Mouse (Mus musculus) CH12.LX (cell line): Measurements from ENCODE around the gene Wdr63. TPM values are rescaled to one million over a fixed set of nuclear protein-coding genes. Genes with fewer than 3 reads are reported as not detected.

Source experiments
- DNase-seq: peaks from one replicate; pipeline ENCODE4 v3.0.0-alpha.2; 2013; ENCODE audit errors: extremely low read depth
- H3K27ac ChIP-seq: 2 replicates; pipeline ENCODE4 v1.5.1; 2012; ENCODE audit warnings: low read depth, mild to moderate bottlenecking, control low read depth, moderate library complexity; ENCODE audit not compliant: insufficient read depth
- H3K27me3 ChIP-seq: replicated peaks from 2 replicates; pipeline ENCODE3; 2012; ENCODE audit warnings: inconsistent platforms
- H3K36me3 ChIP-seq, 2 experiments: replicated peaks in 1 of 2; 2 replicates each; pipeline versions ENCODE3 to v1.6.1; 2012; ENCODE audit warnings: inconsistent platforms in 1 of 2, low read length in 1 of 2, mild to moderate bottlenecking in 1 of 2, mixed read lengths in 1 of 2, moderate library complexity in 1 of 2; ENCODE audit not compliant: control insufficient read depth in 1 of 2, insufficient read depth in 1 of 2
- H3K4me1 ChIP-seq, 2 experiments: 2 replicates each; pipeline ENCODE4 v1.6.1; 2012; ENCODE audit warnings: inconsistent platforms in 1 of 2, moderate library complexity in 1 of 2; ENCODE audit not compliant: insufficient read depth in 2 of 2, control insufficient read depth in 1 of 2
- H3K4me2 ChIP-seq: 2 replicates; pipeline ENCODE4 v1.6.1; 2012; ENCODE audit warnings: low read depth, mild to moderate bottlenecking, control low read depth; ENCODE audit not compliant: poor library complexity, insufficient read depth, severe bottlenecking
- H3K4me3 ChIP-seq, 3 experiments: fragments of 150-350 bp in 1 of 3; sonication (generic) in 1 of 3; replicated peaks in 1 of 3; 2 replicates each; pipeline versions ENCODE3 to v1.5.1; 2011 to 2012; ENCODE audit warnings: low read depth in 2 of 3, low read length in 2 of 3, mild to moderate bottlenecking in 2 of 3, moderate library complexity in 2 of 3, control low read depth in 1 of 3, improper control_type of control experiment in 1 of 3, inconsistent platforms in 1 of 3, mixed read lengths in 1 of 3; ENCODE audit not compliant: poor library complexity in 1 of 3
- H3K79me2 ChIP-seq: replicated peaks from 2 replicates; pipeline ENCODE4 v1.6.1; 2012; ENCODE audit warnings: mild to moderate bottlenecking, moderate library complexity; ENCODE audit not compliant: control insufficient read depth, poor library complexity, insufficient read depth, severe bottlenecking; ENCODE audit errors: extremely low read depth
- H3K9ac ChIP-seq: 2 replicates; pipeline ENCODE4 v1.6.1; 2012; ENCODE audit warnings: low read depth, mild to moderate bottlenecking, control low read depth, moderate library complexity; ENCODE audit not compliant: insufficient read depth
- H3K9me3 ChIP-seq: replicated peaks from 2 replicates; pipeline ENCODE3; 2012; ENCODE audit warnings: low read length, inconsistent platforms, mixed read lengths
- BHLHE40 ChIP-seq: IDR thresholded peaks from 2 replicates; pipeline ENCODE4 v1.6.1; 2011; ENCODE audit warnings: mild to moderate bottlenecking, low read depth, low read length, improper control_type of control experiment
- CHD1 ChIP-seq: IDR thresholded peaks from 2 replicates; pipeline ENCODE4 v1.6.1; 2012; ENCODE audit warnings: low read depth, low read length, improper control_type of control experiment, inconsistent platforms
- E2F4 ChIP-seq: IDR thresholded peaks from 2 replicates; pipeline ENCODE4 v1.6.1; 2011; ENCODE audit warnings: low read depth, low read length, improper control_type of control experiment; ENCODE audit not compliant: insufficient replicate concordance
- ELF1 ChIP-seq: IDR thresholded peaks from 2 replicates; pipeline ENCODE4 v1.6.1; 2014; ENCODE audit warnings: low read depth, mild to moderate bottlenecking, inconsistent platforms, low read length, improper control_type of control experiment
- EP300 ChIP-seq: IDR thresholded peaks from 2 replicates; pipeline ENCODE4 v1.6.1; 2011; ENCODE audit warnings: low read length, improper control_type of control experiment
- ETS1 ChIP-seq: conservative IDR thresholded peaks from 2 replicates; pipeline ENCODE4 v1.6.1; 2012; ENCODE audit warnings: low read depth, mild to moderate bottlenecking, inconsistent platforms, low read length, improper control_type of control experiment, moderate library complexity
- IRF4 ChIP-seq: IDR thresholded peaks from 2 replicates; pipeline ENCODE4 v1.6.1; 2014; ENCODE audit warnings: low read depth, mild to moderate bottlenecking, inconsistent platforms, low read length, improper control_type of control experiment
- JUN ChIP-seq: IDR thresholded peaks from 2 replicates; pipeline ENCODE4 v1.6.1; 2011; ENCODE audit warnings: low read depth, mild to moderate bottlenecking, low read length, improper control_type of control experiment, moderate library complexity; ENCODE audit not compliant: insufficient read depth
- JUND ChIP-seq: conservative IDR thresholded peaks from 2 replicates; pipeline ENCODE4 v1.6.1; 2011; ENCODE audit warnings: low read depth, low read length, improper control_type of control experiment
- MAFK ChIP-seq: IDR thresholded peaks from 2 replicates; pipeline ENCODE4 v1.6.1; 2011; ENCODE audit warnings: low read length, improper control_type of control experiment; ENCODE audit not compliant: insufficient replicate concordance
- MAX ChIP-seq: IDR thresholded peaks from 2 replicates; pipeline ENCODE4 v1.6.1; 2011; ENCODE audit warnings: low read length, improper control_type of control experiment
- MAZ ChIP-seq: IDR thresholded peaks from 2 replicates; pipeline ENCODE4 v1.6.1; 2012; ENCODE audit warnings: low read depth, mild to moderate bottlenecking, inconsistent platforms, low read length, improper control_type of control experiment, moderate library complexity
- MEF2A ChIP-seq: IDR thresholded peaks from 2 replicates; pipeline ENCODE4 v1.6.1; 2014; ENCODE audit warnings: low read depth, mild to moderate bottlenecking, inconsistent platforms, low read length, improper control_type of control experiment, borderline replicate concordance
- MXI1 ChIP-seq: IDR thresholded peaks from 2 replicates; pipeline ENCODE4 v1.6.1; 2011; ENCODE audit warnings: mild to moderate bottlenecking, low read depth, low read length, improper control_type of control experiment
- MYC ChIP-seq: IDR thresholded peaks from 2 replicates; pipeline ENCODE4 v1.6.1; 2011; ENCODE audit warnings: low read depth, mild to moderate bottlenecking, improper control_type of control experiment, low read length
- NELFE ChIP-seq: IDR thresholded peaks from 2 replicates; pipeline ENCODE4 v1.6.1; 2011; ENCODE audit warnings: low read depth, low read length, improper control_type of control experiment
- PAX5 ChIP-seq: IDR thresholded peaks from 2 replicates; pipeline ENCODE4 v1.6.1; 2012; ENCODE audit warnings: low read length, inconsistent platforms, mixed read lengths
- POLR2A ChIP-seq: IDR thresholded peaks from 2 replicates; pipeline ENCODE4 v1.6.1; 2011; ENCODE audit warnings: low read depth, mild to moderate bottlenecking, improper control_type of control experiment, low read length
- POLR2AphosphoS2 ChIP-seq: IDR thresholded peaks from 2 replicates; pipeline ENCODE4 v1.6.1; 2011; ENCODE audit warnings: low read depth, low read length, improper control_type of control experiment
- RAD21 ChIP-seq: IDR thresholded peaks from 2 replicates; pipeline ENCODE4 v1.6.1; 2011; ENCODE audit warnings: low read depth, mild to moderate bottlenecking, low read length, improper control_type of control experiment, moderate library complexity
- RCOR1 ChIP-seq: conservative IDR thresholded peaks from 2 replicates; pipeline ENCODE4 v1.6.1; 2012; ENCODE audit warnings: low read depth, mild to moderate bottlenecking, inconsistent platforms, low read length, improper control_type of control experiment
- SMC3 ChIP-seq: IDR thresholded peaks from 2 replicates; pipeline ENCODE4 v1.6.1; 2011; ENCODE audit warnings: low read depth, low read length, improper control_type of control experiment
- TCF12 ChIP-seq: IDR thresholded peaks from 2 replicates; pipeline ENCODE4 v1.6.1; 2014; ENCODE audit warnings: low read depth, mild to moderate bottlenecking, inconsistent platforms, low read length, improper control_type of control experiment
- UBTF ChIP-seq: IDR thresholded peaks from 2 replicates; pipeline ENCODE4 v1.6.1; 2012; ENCODE audit warnings: low read depth, mild to moderate bottlenecking, inconsistent platforms, low read length, improper control_type of control experiment, moderate library complexity
- USF2 ChIP-seq: conservative IDR thresholded peaks from 2 replicates; pipeline ENCODE4 v1.6.1; 2011; ENCODE audit warnings: low read depth, low read length, improper control_type of control experiment
- ZMIZ1 ChIP-seq: IDR thresholded peaks from 2 replicates; pipeline ENCODE4 v1.6.1; 2012; ENCODE audit warnings: low read depth, mild to moderate bottlenecking, inconsistent platforms, low read length, improper control_type of control experiment
- dilution Hi-C: fragments of 300-500 bp; cut with MboI; formaldehyde crosslinking; loops from 2 replicates; pipeline ENCODE4 v1.14.3; 2020; ENCODE audit warnings: low sequenced_read_pairs; ENCODE audit not compliant: extremely low pct_unique_long_range_greater_than_20kb, extremely low pct_ligation_motif_present
- in situ Hi-C: fragments of 300-500 bp; cut with MboI; formaldehyde crosslinking; loops from 3 replicates; pipeline ENCODE4 v1.14.3; 2019; ENCODE audit warnings: low sequenced_read_pairs, low pct_ligation_motif_present, low pct_unique_long_range_greater_than_20kb, mixed read lengths
- polyA plus RNA-seq: library from polyadenylated mRNA; unstranded; fragments of >175 nt; gene quantifications from 2 replicates; pipeline ENCODE4 v1.2.1, GENCODE M21; 2012; ENCODE audit warnings: low read depth; ENCODE audit not compliant: insufficient read length
- total RNA-seq, 2 experiments: library from RNA; depleted of rRNA; stranded (reverse); fragments of 300-350 nt in 1 of 2; fragments of >200 nt in 1 of 2; gene quantifications; 2 replicates each; pipeline ENCODE4 v1.2.3; 2012 to 2014

Wdr63 gene
- total and polyA plus RNA-seq, 3 experiments: not detected

DNA sequence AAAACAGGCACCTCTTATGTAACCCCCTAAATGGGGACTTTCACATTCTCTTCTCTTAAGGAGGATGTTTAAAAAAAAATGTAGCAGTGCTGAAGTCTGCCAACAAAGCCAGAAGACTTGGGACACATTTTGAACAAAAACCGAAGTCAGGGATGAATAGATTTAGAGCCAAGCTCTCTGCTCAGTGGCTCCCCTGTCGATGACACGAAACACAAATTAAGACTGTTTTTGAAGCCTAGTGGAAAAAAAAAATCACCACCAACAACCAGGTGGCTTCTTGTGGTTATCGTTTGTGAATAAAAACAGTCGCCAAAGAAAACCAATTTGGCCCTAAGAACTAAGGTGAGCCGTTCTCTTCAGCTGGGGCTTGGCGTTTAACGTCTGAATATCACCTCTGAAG lies 44.4 kb upstream of the Wdr63 start (continued):
- peak; percentile 36 for TF ChIP-seq RAD21
- peak; percentile 97 for TF ChIP-seq EP300
- peak; percentile 4; the same call in 1 of the 2 replicates for TF ChIP-seq NELFE

DNA sequence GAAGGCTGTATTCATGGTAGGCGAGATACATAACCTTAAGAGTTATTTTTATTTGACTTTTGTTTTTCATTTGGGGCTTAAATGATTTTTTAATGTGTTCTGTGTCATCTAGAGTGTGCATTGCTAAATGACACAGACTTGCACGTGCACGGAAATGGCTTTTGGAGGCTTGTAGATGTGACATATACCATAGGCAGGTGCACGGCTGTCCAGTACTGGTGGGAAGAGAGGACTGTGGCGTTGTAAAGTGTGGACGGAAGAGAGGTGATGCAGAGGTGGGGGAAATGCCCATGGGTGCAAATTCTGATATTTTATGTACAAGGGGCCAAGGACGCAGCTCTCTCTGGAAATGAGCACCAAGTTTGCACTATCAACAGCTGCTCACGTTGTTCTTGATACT lies 43.8 kb upstream of the Wdr63 start:
- no peaks in the 10 kb centered on the region for H3K9me3 ChIP-seq
- TF ChIP-seq RCOR1 (0 out of 2 replicates have a peak, but pooled peaks have one; percentile 32), MAZ (peak; percentile 76; the same call in 1 of the 2 replicates), BHLHE40 (peak; percentile 91), MAFK (no peak), ETS1 (peak; percentile 26; the same call in 1 of the 2 replicates), EP300 (peak; percentile 30; the same call in 1 of the 2 replicates), SMC3 (no peak), POLR2AphosphoS2 (no peak), TCF12 (peak; percentile 43; the same call in 1 of the 2 replicates), NELFE (peak; percentile 36; the same call in 1 of the 2 replicates), UBTF (0 out of 2 replicates have a peak, but pooled peaks have one; percentile 32), MYC (no peak; the same call in none of the 2 replicates), IRF4 (peak; percentile 46; the same call in 1 of the 2 replicates), E2F4 (0 out of 2 replicates have a peak, but pooled peaks have one; percentile 17), USF2 (0 out of 2 replicates have a peak, but pooled peaks have one; percentile 4), JUN (no peak), MAX (peak; percentile 85), JUND (no peak), CHD1 (peak; percentile 82; the same call in 1 of the 2 replicates), MEF2A (0 out of 2 replicates have a peak, but pooled peaks have one; percentile 7), RAD21 (no peak), PAX5 (no peak), MXI1 (peak; percentile 90), ELF1 (peak; percentile 58), POLR2A (peak; percentile 8; the same call in 1 of the 2 replicates), ZMIZ1 (peak; percentile 51; the same call in 1 of the 2 replicates)
- peak overlapping the region; percentile 82 for H3K9ac ChIP-seq
- no peaks in the 10 kb centered on the region for H3K27me3 ChIP-seq
- H3K36me3 ChIP-seq: no peaks in the 10 kb centered on the region
- DNase-seq: peak; percentile 39
- dilution Hi-C loops: no loop called here
- H3K4me2 ChIP-seq: peak overlapping the region; percentile 57
- H3K79me2 ChIP-seq: peaks cover 27% of the 10 kb centered on the region
- H3K27ac ChIP-seq: peak overlapping the region; percentile 62
- in situ Hi-C loops: no loop called here
- peak overlapping the region; percentile 66 to 82 (median 77) for H3K4me3 ChIP-seq
- peaks cover 11 to 73% of the 10 kb centered on the region in 2 experiments for H3K4me1 ChIP-seq
